Mouse (Mus musculus) cerebellum, adult 2 months (tissue): ENCODE results near the gene Aven.

Source experiments
- CTCF ChIP-seq: fragments of 200-500 bp; IDR thresholded peaks from 2 replicates; pipeline ENCODE4 v1.5.1; 2011; ENCODE audit warnings: low read depth, mild to moderate bottlenecking, control low read depth, low read length, moderate library complexity, borderline replicate concordance; ENCODE audit not compliant: insufficient read depth
- POLR2A ChIP-seq: fragments of 200-500 bp; IDR thresholded peaks from 2 replicates; pipeline ENCODE4 v1.6.1; 2011; ENCODE audit warnings: low read length, control low read depth, borderline replicate concordance; ENCODE audit not compliant: insufficient read depth

GRCm38 (mm10) chr2:112534677-112535222 lies 42.0 kb downstream of the Aven start:
- TF ChIP-seq CTCF: no peak
- TF ChIP-seq POLR2A: no peak
